Mouse (Mus musculus): ENCODE results near the gene Col3a1. TPM values are rescaled to one million over a fixed set of nuclear protein-coding genes. Genes with fewer than 3 reads are reported as not detected.

Gene Col3a1
- not detected in 2 replicates for polyA plus RNA-seq (2012)

GRCm38 (mm10) chr1:45311388-45311787 lies at the start of gene Col3a1:
Gene Col3a1 (plus strand): TSS chr1:45311538.
- no peak for TF ChIP-seq GATA1 (IDR thresholded peaks at IDR 0.05; ENCODE audit: low read length)

DNA sequence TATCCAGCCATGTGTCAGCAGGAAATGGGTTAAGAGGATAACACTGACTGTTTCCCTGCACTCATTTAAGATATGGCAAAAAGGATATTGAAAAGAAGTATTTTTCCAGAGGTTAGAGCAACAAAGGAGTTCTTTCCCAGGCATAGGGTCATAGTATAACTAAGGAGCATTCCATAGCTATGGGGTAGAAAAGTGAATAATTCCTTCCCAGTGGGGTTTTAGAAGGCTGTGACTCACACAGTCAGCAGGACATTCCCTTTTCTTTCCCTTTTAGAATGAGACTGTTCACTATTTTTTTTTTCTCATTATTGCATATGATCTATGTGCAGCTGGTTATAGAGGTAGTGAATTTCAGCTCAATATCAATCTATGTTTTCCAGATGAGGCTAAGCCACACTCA lies 41.9 kb upstream of the Col3a1 start:
- no peak for TF ChIP-seq GATA1 (IDR thresholded peaks at IDR 0.05; ENCODE audit: low read length)

DNA sequence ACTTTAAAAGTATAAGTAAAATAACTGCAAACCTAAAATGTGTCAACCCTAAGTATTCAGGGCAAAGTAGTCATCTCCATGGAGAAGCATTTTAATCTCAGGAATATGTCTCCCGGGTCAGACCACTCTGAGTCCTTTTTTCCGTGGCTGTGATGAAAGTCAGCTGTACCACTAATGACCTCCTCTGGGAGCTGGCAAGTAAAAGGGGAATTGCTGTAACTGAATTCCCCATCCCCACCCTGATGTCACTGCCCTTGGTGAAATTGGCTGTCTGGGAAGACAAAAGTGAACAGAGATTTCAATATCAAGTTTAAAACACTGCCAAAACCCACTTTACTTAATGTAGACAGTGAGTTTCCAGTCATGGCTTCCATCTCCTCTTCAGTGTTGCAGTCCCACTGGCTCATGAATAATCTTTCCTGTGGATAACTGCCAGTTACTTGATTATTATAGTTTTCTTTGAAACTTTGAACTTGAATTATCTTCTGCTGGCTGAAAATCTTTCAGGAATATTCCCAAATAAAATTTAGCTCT lies 35.3 kb upstream of the Col3a1 start:
- no peak for TF ChIP-seq GATA1 (IDR thresholded peaks at IDR 0.05; ENCODE audit: low read length)

- no peak for TF ChIP-seq GATA1 (IDR thresholded peaks at IDR 0.05; ENCODE audit: low read length)
These were observed 23.4 kb upstream of the Col3a1 start for GRCm38 (mm10) chr1:45287954-45288353.

- TF ChIP-seq GATA1 (IDR thresholded peaks at IDR 0.05; ENCODE audit: low read length), result no peak
These were observed 21.3 kb upstream of the Col3a1 start for GRCm38 (mm10) chr1:45290037-45290436.

- TF ChIP-seq GATA1 (IDR thresholded peaks at IDR 0.05; ENCODE audit: low read length), result no peak
These were observed 11.8 kb upstream of the Col3a1 start for GRCm38 (mm10) chr1:45299394-45300119.

DNA sequence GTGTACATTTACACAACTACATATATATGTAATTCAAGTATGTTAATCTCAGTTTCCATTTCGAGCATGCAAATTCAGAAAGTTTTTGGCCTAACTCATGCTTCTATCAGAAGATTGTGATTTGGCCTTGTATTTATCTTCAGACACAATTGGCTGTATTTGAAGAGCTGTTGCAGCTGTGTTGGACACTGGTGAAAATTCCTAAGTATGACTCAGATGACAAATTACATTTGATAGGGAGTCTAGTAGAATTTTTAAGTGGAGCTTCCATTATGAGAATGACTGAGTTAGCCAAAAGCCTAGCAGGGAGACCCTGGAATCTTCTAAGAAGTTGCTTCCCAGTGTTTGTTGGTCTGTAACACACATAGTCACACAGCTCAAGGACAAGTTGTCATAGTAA lies 7.1 kb upstream of the Col3a1 start:
- TF ChIP-seq GATA1 (IDR thresholded peaks at IDR 0.05; ENCODE audit: low read length), result no peak

- TF ChIP-seq GATA1 (IDR thresholded peaks at IDR 0.05; ENCODE audit: low read length), result no peak
These were observed 2.3 kb upstream of the Col3a1 start for GRCm38 (mm10) chr1:45309015-45309414.

DNA sequence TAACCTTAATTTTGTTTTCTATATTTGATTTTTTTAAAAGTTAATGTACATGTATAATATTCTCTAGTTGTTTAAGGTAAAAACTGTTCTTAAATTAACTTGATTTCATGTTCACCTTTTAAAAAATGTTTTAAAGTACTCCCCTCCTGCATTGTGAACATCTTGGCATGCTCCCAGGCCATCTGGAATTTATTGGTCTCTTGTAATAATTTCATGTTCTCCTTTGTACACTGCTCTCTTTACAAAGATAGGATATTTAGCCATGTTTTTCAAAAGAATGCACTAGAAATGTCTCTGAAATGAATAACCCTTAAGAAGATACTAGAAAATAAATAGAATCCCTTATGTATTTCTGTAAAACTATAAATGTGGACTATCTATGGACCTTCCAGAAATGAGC lies 624 bp downstream of the Col3a1 start:
- TF ChIP-seq GATA1 (IDR thresholded peaks at IDR 0.05; ENCODE audit: low read length), result no peak

DNA sequence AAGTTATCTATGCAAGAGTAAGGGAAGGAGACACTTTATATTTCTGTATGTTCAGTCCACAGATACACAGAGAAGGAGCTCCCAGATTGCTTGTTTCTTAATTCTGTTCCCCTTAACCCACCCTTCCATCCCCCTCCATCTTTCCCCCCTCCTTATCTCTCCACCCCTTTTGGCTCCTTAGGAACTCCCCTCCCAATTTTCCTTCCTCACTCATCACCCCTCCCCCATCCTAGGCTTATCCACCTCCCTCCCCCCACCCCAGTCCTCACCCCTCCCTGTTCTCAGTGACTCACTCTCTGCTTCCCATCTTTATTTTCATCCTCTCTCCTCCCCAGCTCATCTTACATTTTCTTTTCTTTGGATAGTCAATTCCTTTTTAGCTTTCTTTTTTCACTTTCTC lies 1.5 kb downstream of the Col3a1 start:
- TF ChIP-seq GATA1 (IDR thresholded peaks at IDR 0.05; ENCODE audit: low read length), result no peak

GRCm38 (mm10) chr1:45313696-45314295 lies 2.5 kb downstream of the Col3a1 start:
- no peak for TF ChIP-seq GATA1 (IDR thresholded peaks at IDR 0.05; ENCODE audit: low read length)

- no peak for TF ChIP-seq GATA1 (IDR thresholded peaks at IDR 0.05; ENCODE audit: low read length)
These were observed 4.6 kb downstream of the Col3a1 start for GRCm38 (mm10) chr1:45315767-45316528.

GRCm38 (mm10) chr1:45318241-45318640 lies 6.9 kb downstream of the Col3a1 start:
- no peak for TF ChIP-seq GATA1 (IDR thresholded peaks at IDR 0.05; ENCODE audit: low read length)

DNA sequence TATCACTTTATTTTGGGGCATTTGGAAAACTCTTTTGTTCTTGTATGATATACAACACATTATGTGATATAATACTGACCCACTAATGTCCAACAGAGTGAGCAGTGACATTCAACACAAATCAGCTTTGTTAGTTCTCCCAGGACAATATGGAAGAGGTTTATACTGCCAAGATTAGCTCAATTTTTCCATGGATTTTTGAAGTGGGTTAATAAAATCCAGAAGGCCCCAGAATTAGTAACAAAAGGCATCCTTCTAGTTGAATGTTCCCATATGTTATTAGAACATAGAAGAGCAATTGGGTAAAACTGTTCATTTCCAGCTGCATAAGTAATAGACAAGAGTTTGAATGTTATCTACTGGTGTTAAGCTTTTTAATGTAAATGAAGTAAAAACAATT lies 9.5 kb downstream of the Col3a1 start:
- TF ChIP-seq GATA1 (IDR thresholded peaks at IDR 0.05; ENCODE audit: low read length), result no peak

GRCm38 (mm10) chr1:45329149-45329548 lies 17.8 kb downstream of the Col3a1 start:
- TF ChIP-seq GATA1 (IDR thresholded peaks at IDR 0.05; ENCODE audit: low read length), result no peak

DNA sequence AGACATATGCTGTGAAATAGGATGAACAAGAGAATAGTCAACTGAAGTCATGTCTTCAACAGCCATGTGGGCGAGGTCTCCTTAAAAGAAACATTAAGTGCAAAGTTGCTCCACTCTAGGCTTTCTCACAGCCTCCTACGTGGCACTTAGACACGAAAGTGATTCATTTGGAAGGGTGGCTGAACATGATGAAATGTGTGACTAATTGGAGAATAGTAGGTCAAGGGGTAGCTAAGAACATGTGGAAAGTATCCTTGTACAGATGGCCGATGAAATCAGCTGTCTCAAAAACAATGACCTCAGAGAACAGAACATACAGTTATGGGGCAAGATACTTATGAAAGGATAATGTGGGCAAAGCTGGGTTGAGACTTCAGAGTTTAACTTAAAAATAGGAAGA lies 44.6 kb downstream of the Col3a1 start:
- no peak for TF ChIP-seq GATA1 (IDR thresholded peaks at IDR 0.05; ENCODE audit: low read length)
